ENCODE assay signal across 8 mouse cellular contexts in the genomic region with DNA sequence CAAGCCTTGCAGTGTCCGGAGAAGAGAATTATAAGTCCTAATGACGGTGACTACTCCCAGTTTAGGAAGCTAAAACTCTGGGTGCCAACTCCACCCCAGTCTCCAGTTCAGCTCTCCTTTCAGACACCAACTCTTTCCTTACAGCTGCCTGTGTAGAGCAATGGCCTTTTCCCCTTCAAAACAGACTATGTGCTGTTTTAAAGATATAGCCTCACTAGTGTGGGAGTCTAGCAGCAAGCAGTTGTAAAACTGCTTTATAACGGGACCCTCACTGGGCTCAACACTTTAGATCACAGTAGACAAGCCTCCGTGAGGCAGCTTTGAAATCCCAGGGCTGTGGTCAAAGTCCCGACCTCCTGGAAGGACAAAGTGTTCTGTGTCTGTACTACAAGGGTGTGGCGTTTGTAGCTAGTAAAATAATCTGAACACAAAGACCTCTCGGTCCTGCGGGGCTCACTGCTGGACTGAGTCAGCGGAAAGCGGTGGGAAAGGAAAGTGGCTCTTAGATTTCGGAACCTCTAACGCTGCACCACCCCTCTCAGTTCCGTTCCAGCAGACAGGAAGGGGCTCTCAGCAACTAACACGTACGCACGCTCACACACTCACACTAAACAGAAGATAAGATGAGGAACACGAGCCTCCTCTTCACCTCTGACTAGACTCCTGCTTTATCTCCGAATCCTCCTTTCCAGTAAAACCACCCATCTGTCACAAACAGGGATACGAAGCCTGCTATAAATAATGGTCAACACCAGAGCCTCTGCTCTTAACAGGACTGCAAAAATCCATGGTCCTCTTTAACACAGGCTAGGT. TPM values are rescaled to one million over a fixed set of nuclear protein-coding genes. Genes with fewer than 3 reads are reported as not detected.
DNase-seq lines count a peak whose midpoint lies in the region; ATAC-seq and TF ChIP-seq lines count a peak whose summit lies in the region.

No protein-coding gene starts in this region.

- WGBS in forebrain, embryonic 12.5 days: 45% methylated on average over 19 of the region's 19 CpGs
- 5% methylated on average over 19 of the region's 19 CpGs for WGBS in heart, postnatal 0 days

- DNase-seq in adrenal gland, adult 2 months: peak; percentile 71
- peak; percentile 87 for DNase-seq in heart, postnatal 0 days (ENCODE audit: low spot score)
- DNase-seq in kidney, postnatal 14 days: peak; percentile 77
- DNase-seq in lung, postnatal 36 days: peak; percentile 87
- peak; percentile 47 for DNase-seq in ovary, postnatal 36 days (ENCODE audit: low spot score)
- peak; percentile 19 for DNase-seq in urinary bladder, postnatal 25 days (ENCODE audit: low spot score)

- 0 out of 2 replicates have a peak overlapping the region, but pooled peaks have one; percentile 6 for H3K27ac ChIP-seq in forebrain, embryonic 12.5 days
- peak overlapping the region; percentile 88 for H3K27ac ChIP-seq in heart, postnatal 0 days (ENCODE audit: low read depth)

- ATAC-seq in CD4-positive, CD25-positive, alpha-beta regulatory T cell, adult 4 months: peak; percentile 90
- ATAC-seq in forebrain, embryonic 12.5 days (ENCODE audit: low FRiP score): peak; percentile 39; the same call in 1 of the 2 replicates
- ATAC-seq in heart, postnatal 0 days (ENCODE audit: insufficient read depth, low read depth): peak; percentile 92

- peak; percentile 83; the same call in 1 of the 2 replicates for TF ChIP-seq EP300 in heart, postnatal 0 days (IDR thresholded peaks at IDR 0.05; ENCODE audit: low read depth)

- no peak overlapping the region; the same call in 1 of the 2 replicates for H3K4me3 ChIP-seq in forebrain, embryonic 12.5 days (replicated peaks)
- peak overlapping the region; percentile 49 for H3K4me3 ChIP-seq in heart, postnatal 0 days (ENCODE audit: low read depth, low read length)

- H3K27me3 ChIP-seq in forebrain, embryonic 12.5 days: no peaks in the 10 kb centered on the region
- H3K27me3 ChIP-seq in heart, postnatal 0 days (ENCODE audit: control insufficient read depth, insufficient read depth, low read length): no peaks in the 10 kb centered on the region

- no peaks in the 10 kb centered on the region for H3K36me3 ChIP-seq in forebrain, embryonic 12.5 days (replicated peaks)
- no peaks in the 10 kb centered on the region for H3K36me3 ChIP-seq in heart, postnatal 0 days (replicated peaks; ENCODE audit: control insufficient read depth, insufficient read depth, low read length)

- peak overlapping the region; percentile 21; the same call in 1 of the 2 replicates for H3K9ac ChIP-seq in forebrain, embryonic 12.5 days
- peak overlapping the region; percentile 61 for H3K9ac ChIP-seq in heart, postnatal 0 days (replicated peaks; ENCODE audit: low read depth, low read length)

- no peaks in the 10 kb centered on the region for H3K9me3 ChIP-seq in forebrain, embryonic 12.5 days
- H3K9me3 ChIP-seq in heart, postnatal 0 days (replicated peaks; ENCODE audit: control insufficient read depth, low read length): no peaks in the 10 kb centered on the region

- H3K4me2 ChIP-seq in forebrain, embryonic 12.5 days: peak overlapping the region; percentile 27
- peak overlapping the region; percentile 61 for H3K4me2 ChIP-seq in heart, postnatal 0 days (ENCODE audit: low read depth, low read length)

- peaks cover 6% of the 10 kb centered on the region; the same call in 1 of the 2 replicates for H3K4me1 ChIP-seq in forebrain, embryonic 12.5 days
- peaks cover 9% of the 10 kb centered on the region for H3K4me1 ChIP-seq in heart, postnatal 0 days (ENCODE audit: control insufficient read depth, insufficient read depth)

- TF ChIP-seq CTCF in heart, postnatal 0 days (IDR thresholded peaks at IDR 0.05; ENCODE audit: low read depth): no peak

RNA-seq across cellular contexts. Expression of gene Arl4a, which starts 21.0 kb away (rescaled TPM):
- 10 to 100 TPM; 89.4 to 99.4 TPM for polyA plus RNA-seq in CD4-positive, CD25-positive, alpha-beta regulatory T cell, adult 4 months (2017; shearing (Covaris generic))
- 10 to 100 TPM; 91.3 to 99.1 TPM for total RNA-seq in adrenal gland, adult 2 months (2021)
- 6.8 and 9.9 TPM in 2 replicates for polyA plus RNA-seq in adrenal gland, adult 2 months (2012; rRNA removed)
- 64.5 and 70.5 TPM in 2 replicates for polyA plus RNA-seq in forebrain, embryonic 12.5 days (2016; fragmentation: Nextera tagmentation; extraction: Ambion mirVana)
- 5.9 and 15.8 TPM in 2 replicates for total RNA-seq in heart, postnatal 0 days (2014; rRNA removed; ENCODE audit: low replicate concordance)
- polyA plus RNA-seq in heart, postnatal 0 days (2015; fragmentation: Nextera tagmentation; extraction: Ambion mirVana): 33.7 and 35.9 TPM in 2 replicates

Comparison
In these comparisons a context has a peak if more than half of its experiments do, and no peak if none do; other contexts are left out.
1. ATAC-seq: peak in every context shown above with its lines; median percentile 92 in heart, postnatal 0 days; 90 in CD4-positive, CD25-positive, alpha-beta regulatory T cell, adult 4 months; 39 in forebrain, embryonic 12.5 days.
2. DNase-seq: peak in every context shown above with its lines; median percentile 87 in heart, postnatal 0 days; 87 in lung, postnatal 36 days; 77 in kidney, postnatal 14 days; 71 in adrenal gland, adult 2 months; 47 in ovary, postnatal 36 days; 19 in urinary bladder, postnatal 25 days.